Mouse (Mus musculus) bone marrow, adult 2 months (tissue): ENCODE results near the gene Gars.

Experiments used
- CTCF ChIP-seq: fragments of 200-500 bp; IDR thresholded peaks from 2 replicates; pipeline ENCODE4 v1.5.1; 2011; ENCODE audit warnings: low read length, control low read depth; ENCODE audit not compliant: control insufficient read depth, insufficient read depth
- POLR2A ChIP-seq: fragments of 200-500 bp; IDR thresholded peaks from 2 replicates; pipeline ENCODE4 v1.6.1; 2011; ENCODE audit warnings: low read depth, mild to moderate bottlenecking, control low read depth, low read length, borderline replicate concordance; ENCODE audit not compliant: control insufficient read depth

DNA sequence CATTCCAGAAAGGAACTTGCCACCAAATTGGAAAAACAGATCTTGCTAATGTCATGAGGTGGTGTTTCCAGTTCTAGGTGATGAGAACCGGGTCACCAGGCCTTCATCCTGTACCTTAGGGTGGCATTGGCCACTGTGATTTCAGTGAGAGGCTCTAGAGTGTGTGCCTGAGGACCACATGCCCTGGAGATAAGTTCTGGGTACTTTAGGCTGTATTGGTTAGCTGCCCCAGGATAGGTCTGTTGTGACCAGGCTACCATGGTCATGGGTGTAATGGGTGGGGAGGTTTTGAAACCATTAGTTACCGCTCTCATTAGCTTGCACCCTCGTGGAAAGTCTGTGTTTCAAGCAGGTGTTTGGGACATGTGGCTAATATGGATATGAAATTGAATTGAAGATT is 43.6 kb downstream of the Gars start:
- TF ChIP-seq CTCF, result no peak
- no peak for TF ChIP-seq POLR2A
